Mouse (Mus musculus) heart, embryonic 11.5 days (tissue): ENCODE measurements around the gene Apobec4. TPM values are rescaled to one million over a fixed set of nuclear protein-coding genes. Genes with fewer than 3 reads are reported as not detected.
"Not testable (repeated sequence)": the region's sequence is repeated elsewhere in the genome, so short reads cannot be mapped to it uniquely, and the experiment has no call there.

Source experiments
- ATAC-seq: fragments of 200-750 bp; cut with Nextera tagmentation; replicated peaks from 2 replicates; pipeline ENCODE4 v1.8.0; 2017; ENCODE audit warnings: moderate library complexity; ENCODE audit not compliant: insufficient number of reproducible peaks, low FRiP score, low TSS enrichment
- H3K27ac ChIP-seq: fragments of 300-500 bp; sonication (generic); 2 replicates; pipeline ENCODE4 v1.5.1; 2014; ENCODE audit warnings: mild to moderate bottlenecking, low read depth, low read length
- H3K27me3 ChIP-seq: fragments of 300-500 bp; sonication (generic); 2 replicates; pipeline ENCODE4 v1.6.1; 2014; ENCODE audit warnings: mild to moderate bottlenecking, low read length, mixed read lengths; ENCODE audit not compliant: control insufficient read depth, insufficient read depth
- H3K36me3 ChIP-seq: fragments of 300-500 bp; sonication (generic); 2 replicates; pipeline ENCODE4 v1.6.1; 2014; ENCODE audit warnings: mild to moderate bottlenecking, low read length, moderate library complexity, mixed read lengths; ENCODE audit not compliant: control insufficient read depth, insufficient read depth
- H3K4me1 ChIP-seq: fragments of 300-500 bp; sonication (generic); 2 replicates; pipeline ENCODE4 v1.6.1; 2014; ENCODE audit warnings: low read length; ENCODE audit not compliant: control insufficient read depth, insufficient read depth
- H3K4me2 ChIP-seq: fragments of 300-500 bp; sonication (generic); 2 replicates; pipeline ENCODE4 v1.6.1; 2014; ENCODE audit warnings: mild to moderate bottlenecking, moderate library complexity
- H3K4me3 ChIP-seq: fragments of 300-500 bp; sonication (generic); 2 replicates; pipeline ENCODE4 v1.5.1; 2014; ENCODE audit warnings: low read depth, low read length
- H3K9ac ChIP-seq: fragments of 300-500 bp; sonication (generic); 2 replicates; pipeline ENCODE4 v1.6.1; 2014; ENCODE audit warnings: mild to moderate bottlenecking, low read depth, low read length, moderate library complexity
- H3K9me3 ChIP-seq: fragments of 300-500 bp; sonication (generic); replicated peaks from 2 replicates; pipeline ENCODE4 v1.6.1; 2016; ENCODE audit warnings: low read length; ENCODE audit not compliant: control insufficient read depth
- WGBS: fragments of 180-500 bp; shearing (Covaris S2); extraction: QIAGEN DNeasy Blood & Tissue Kit; methylation state at CpG from one replicate; pipeline ENCODE4 v1.1.7; 2014; ENCODE audit not compliant: insufficient replicate concordance; 5-methylcytosine and 5-hydroxymethylcytosine counted together
- polyA plus RNA-seq: library from polyadenylated mRNA; unstranded; fragments of >200 nt; fragmentation: Nextera tagmentation; extraction: Ambion mirVana; gene quantifications from 2 replicates; pipeline ENCODE4 v1.2.1, GENCODE M21; 2014

The Apobec4 gene
- polyA plus RNA-seq, 1 experiment from 2014 or later: not detected

DNA sequence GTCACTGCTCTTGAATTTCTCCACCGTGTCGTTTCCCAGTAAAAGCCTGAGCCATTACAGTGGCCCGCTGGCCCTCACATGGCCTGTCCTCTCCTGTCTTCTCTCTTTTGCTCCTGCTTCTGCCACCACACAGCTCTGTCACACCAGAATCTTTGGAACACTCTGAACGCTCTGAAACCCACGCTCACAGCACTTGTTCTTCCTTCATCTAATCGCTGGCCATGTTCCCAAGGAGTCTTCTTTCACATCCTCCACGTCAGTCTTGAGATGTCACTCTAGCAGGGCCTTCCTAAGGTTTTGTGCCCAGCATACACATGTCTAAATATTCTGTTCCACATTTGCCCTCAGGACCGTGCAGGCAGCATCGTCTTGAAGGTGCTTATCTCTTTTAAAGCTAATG lies 20.7 kb downstream of the Apobec4 start:
- H3K4me1 ChIP-seq: no peaks in the 10 kb centered on the region
- H3K9me3 ChIP-seq: no peaks in the 10 kb centered on the region
- H3K4me3 ChIP-seq: no peak overlapping the region
- peaks cover 16% of the 10 kb centered on the region for H3K36me3 ChIP-seq
- H3K9ac ChIP-seq: no peak overlapping the region
- 92% methylated on average over 9 of the region's 9 CpGs for WGBS
- no peaks in the 10 kb centered on the region for H3K27me3 ChIP-seq
- ATAC-seq: no peak
- no peak overlapping the region for H3K27ac ChIP-seq
- H3K4me2 ChIP-seq: no peak overlapping the region

DNA sequence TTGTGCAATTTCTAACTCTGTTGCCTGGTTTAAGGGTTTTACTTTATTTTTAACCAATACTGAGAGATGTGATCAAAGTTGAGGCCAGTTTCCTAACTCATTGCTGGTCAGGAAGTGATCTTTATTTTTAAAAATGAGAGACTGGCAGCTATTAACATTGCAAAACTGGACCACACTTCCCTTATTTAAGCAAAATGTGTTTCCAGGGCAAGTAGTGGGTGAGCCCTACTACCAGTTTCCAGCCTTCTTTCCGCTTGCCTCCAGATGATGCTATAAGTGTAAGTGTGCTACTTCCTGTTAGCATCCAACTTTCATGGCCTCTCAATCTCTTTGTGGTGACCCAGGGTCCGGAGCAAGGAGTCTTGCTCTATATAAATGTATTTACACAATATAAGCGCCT lies 24.2 kb downstream of the Apobec4 start:
- WGBS: 89% methylated on average over 3 of the region's 3 CpGs

DNA sequence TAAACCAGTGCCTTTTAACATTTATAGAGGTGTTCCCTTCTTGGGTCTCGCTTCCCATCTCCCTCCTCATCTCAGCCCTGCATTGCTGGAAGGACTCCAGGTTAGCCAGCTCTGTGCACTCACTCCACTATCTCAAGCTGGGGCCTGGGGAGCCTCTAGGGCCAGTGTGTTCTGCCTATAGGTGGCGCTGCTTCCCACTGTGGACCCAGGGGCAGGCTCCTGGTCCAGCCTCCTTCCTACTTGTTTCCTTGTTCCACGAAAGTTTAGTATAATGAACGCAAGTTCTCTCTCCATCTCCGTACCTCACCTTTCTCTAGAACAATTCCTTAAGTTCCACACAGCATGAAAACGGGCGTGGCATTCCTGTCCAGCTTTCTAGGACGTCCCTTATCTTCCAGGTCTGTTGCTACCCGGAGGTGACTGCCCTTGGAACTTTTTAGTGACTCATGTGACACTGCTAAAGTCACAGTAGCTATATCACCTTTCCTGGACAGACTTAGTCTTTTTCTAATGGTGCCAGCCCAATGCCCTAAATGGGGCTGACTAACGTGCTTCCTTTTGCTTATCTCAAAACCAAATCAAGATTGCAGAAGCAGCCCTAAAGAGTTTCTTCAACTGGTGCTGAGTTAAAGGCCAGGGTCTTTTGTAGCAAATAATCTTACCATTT lies 28.9 kb downstream of the Apobec4 start:
- 0 out of 2 replicates have a peak, but pooled peaks have one; percentile 52 for ATAC-seq
- Histone ChIP-seq H3K9me3 (no peaks in the 10 kb centered on the region), H3K4me1 (no peaks in the 10 kb centered on the region; the same call in 1 of the 2 replicates), H3K27me3 (no peaks in the 10 kb centered on the region), H3K4me3 (no peak overlapping the region), H3K4me2 (peak overlapping the region; percentile 22; the same call in 1 of the 2 replicates), H3K36me3 (peaks cover 6% of the 10 kb centered on the region; the same call in 1 of the 2 replicates), H3K27ac (no peak overlapping the region), H3K9ac (no peak overlapping the region)
- 25% methylated on average over 10 of the region's 10 CpGs for WGBS

More for the DNA sequence above, 24.2 kb downstream of the Apobec4 start:
- not testable (repeated sequence) for ATAC-seq, H3K9me3 ChIP-seq, H3K4me3 ChIP-seq, H3K4me2 ChIP-seq, H3K27me3 ChIP-seq, H3K9ac ChIP-seq, H3K4me1 ChIP-seq, H3K27ac ChIP-seq
- peaks cover 22% of the 10 kb centered on the region for H3K36me3 ChIP-seq

DNA sequence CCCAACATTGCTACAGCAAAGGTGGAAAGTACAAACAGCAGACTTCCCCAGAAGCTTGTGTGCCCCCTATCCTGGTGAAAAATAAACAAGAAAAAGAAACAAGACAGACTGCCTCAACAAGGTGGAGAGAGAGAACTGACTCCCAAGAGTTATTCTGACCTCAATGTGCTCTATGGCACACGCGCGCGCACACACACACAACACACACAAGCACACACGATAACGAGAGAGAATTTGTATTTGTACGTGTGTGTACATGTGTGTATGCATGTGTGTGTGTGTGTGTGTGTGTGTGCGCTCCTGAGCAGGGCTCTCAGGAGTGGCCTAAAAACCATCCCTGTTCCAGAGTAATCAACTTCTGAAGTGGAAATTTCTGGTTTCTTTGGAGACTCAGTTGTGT lies 34.3 kb downstream of the Apobec4 start:
- H3K4me3 ChIP-seq: no peak overlapping the region
- 95% methylated on average over 8 of the region's 8 CpGs for WGBS
- H3K27me3 ChIP-seq: no peaks in the 10 kb centered on the region
- no peak overlapping the region for H3K4me2 ChIP-seq
- H3K27ac ChIP-seq: no peak overlapping the region
- H3K9me3 ChIP-seq: no peaks in the 10 kb centered on the region
- no peaks in the 10 kb centered on the region for H3K36me3 ChIP-seq
- no peak for ATAC-seq
- H3K9ac ChIP-seq: no peak overlapping the region
- no peaks in the 10 kb centered on the region for H3K4me1 ChIP-seq

DNA sequence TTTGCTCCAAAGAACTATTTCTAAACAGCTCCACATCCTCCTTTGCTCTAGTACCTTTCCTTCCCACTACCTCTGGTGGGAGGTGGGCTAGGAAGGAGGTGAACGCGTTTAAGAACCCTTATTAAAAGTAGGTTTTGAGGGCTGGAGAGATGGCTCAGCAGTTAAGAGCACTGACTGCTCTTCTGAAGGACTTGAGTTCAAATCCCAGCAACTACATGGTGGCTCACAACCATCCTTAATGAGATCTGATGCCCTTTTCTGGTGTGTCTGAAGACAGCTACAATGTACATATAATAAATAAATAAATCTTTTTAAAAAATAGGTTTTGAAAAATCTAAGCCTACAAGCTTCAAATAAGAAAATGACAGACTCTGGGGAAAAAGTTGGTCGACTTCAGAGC lies 35.1 kb downstream of the Apobec4 start:
- not testable (repeated sequence) for ATAC-seq
- 74% methylated on average over 3 of the region's 3 CpGs for WGBS

DNA sequence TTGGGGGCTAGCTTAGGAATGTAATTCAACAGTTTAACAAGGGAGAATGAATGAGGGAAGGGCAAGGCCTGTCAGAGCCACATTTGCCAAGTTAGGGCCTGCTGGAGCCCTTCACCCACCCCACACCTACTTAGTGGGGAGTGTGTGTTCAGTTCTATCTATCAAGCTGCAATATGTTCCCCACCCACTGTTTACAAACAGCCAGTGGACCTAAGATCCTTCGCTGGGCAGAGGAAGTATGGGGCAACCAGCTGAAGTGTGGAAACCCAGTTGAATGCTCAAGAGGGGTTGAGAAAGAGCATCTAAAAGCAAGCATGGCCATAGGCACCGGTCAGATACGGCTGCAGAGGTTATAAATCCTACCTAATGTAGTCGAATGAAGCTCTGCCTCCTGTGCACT lies 36.6 kb downstream of the Apobec4 start:
- no peak for ATAC-seq
- H3K4me1 ChIP-seq: peaks cover 11% of the 10 kb centered on the region
- 78% methylated on average over 4 of the region's 4 CpGs for WGBS
- no peaks in the 10 kb centered on the region for H3K9me3 ChIP-seq
- no peak overlapping the region for H3K9ac ChIP-seq
- H3K4me2 ChIP-seq: no peak overlapping the region
- no peaks in the 10 kb centered on the region for H3K27me3 ChIP-seq
- H3K4me3 ChIP-seq: no peak overlapping the region
- H3K27ac ChIP-seq: no peak overlapping the region
- no peaks in the 10 kb centered on the region for H3K36me3 ChIP-seq

More for the DNA sequence above, 35.1 kb downstream of the Apobec4 start:
- H3K36me3 ChIP-seq, H3K27ac ChIP-seq, H3K27me3 ChIP-seq, H3K4me2 ChIP-seq, H3K4me3 ChIP-seq, H3K9ac ChIP-seq, H3K9me3 ChIP-seq, H3K4me1 ChIP-seq: not testable (repeated sequence)

GRCm38 (mm10) chr1:152788121-152788660 lies 37.8 kb downstream of the Apobec4 start:
- ATAC-seq: no peak
- H3K4me2 ChIP-seq: no peak overlapping the region
- no peaks in the 10 kb centered on the region for H3K27me3 ChIP-seq
- peaks cover 16% of the 10 kb centered on the region for H3K4me1 ChIP-seq
- H3K4me3 ChIP-seq: no peak overlapping the region
- H3K9ac ChIP-seq: no peak overlapping the region
- no peaks in the 10 kb centered on the region for H3K9me3 ChIP-seq
- WGBS: 51% methylated on average over 4 of the region's 4 CpGs
- no peak overlapping the region for H3K27ac ChIP-seq
- H3K36me3 ChIP-seq: no peaks in the 10 kb centered on the region

GRCm38 (mm10) chr1:152790254-152790653 lies 39.9 kb downstream of the Apobec4 start:
- no peak for ATAC-seq
- H3K36me3 ChIP-seq: no peaks in the 10 kb centered on the region
- peak overlapping the region; percentile 45 for H3K4me2 ChIP-seq
- H3K4me3 ChIP-seq: no peak overlapping the region
- H3K9ac ChIP-seq: no peak overlapping the region
- no peaks in the 10 kb centered on the region for H3K9me3 ChIP-seq
- H3K4me1 ChIP-seq: peaks cover 22% of the 10 kb centered on the region
- no peaks in the 10 kb centered on the region for H3K27me3 ChIP-seq
- H3K27ac ChIP-seq: peak overlapping the region; percentile 82
- WGBS: 21% methylated on average over 12 of the region's 12 CpGs

DNA sequence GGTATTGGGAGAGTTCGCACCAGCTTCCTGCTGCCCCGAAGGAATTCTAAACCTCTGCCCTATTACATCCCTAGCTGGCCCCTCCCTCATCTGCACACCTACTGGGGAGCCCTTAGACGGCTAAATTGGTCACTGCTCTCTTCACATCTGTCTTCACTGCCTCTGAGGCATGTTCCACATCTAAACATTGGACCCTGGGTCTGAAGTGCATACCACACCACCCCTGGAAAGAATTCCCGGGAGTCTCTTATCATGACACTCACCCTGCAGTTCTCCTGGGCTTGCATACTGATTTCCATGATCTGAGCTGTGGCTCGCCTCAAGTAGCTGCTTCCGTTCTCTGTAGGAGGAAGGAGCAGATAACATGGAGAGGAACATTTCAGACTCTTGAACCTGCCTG lies 40.5 kb downstream of the Apobec4 start:
- ATAC-seq: peak; percentile 74
- peak overlapping the region; percentile 82 for H3K27ac ChIP-seq
- peak overlapping the region; percentile 45 for H3K4me2 ChIP-seq
- no peaks in the 10 kb centered on the region for H3K27me3 ChIP-seq
- 5% methylated on average over 6 of the region's 6 CpGs for WGBS
- H3K9ac ChIP-seq: no peak overlapping the region
- no peak overlapping the region for H3K4me3 ChIP-seq
- H3K4me1 ChIP-seq: peaks cover 22% of the 10 kb centered on the region
- no peaks in the 10 kb centered on the region for H3K9me3 ChIP-seq
- H3K36me3 ChIP-seq: no peaks in the 10 kb centered on the region
